Mouse (Mus musculus) testis, adult 2 months (tissue): Measurements from ENCODE around the gene Gckr.

Experiments
- CTCF ChIP-seq: fragments of 200-500 bp; IDR thresholded peaks from 2 replicates; pipeline ENCODE4 v1.5.1; 2012; ENCODE audit warnings: low read depth, mild to moderate bottlenecking, inconsistent platforms, low read length, moderate library complexity; ENCODE audit not compliant: control insufficient read depth, insufficient read depth, insufficient replicate concordance
- POLR2A ChIP-seq: fragments of 200-500 bp; IDR thresholded peaks from 2 replicates; pipeline ENCODE4 v1.6.1; 2012; ENCODE audit warnings: low read depth, mild to moderate bottlenecking, inconsistent platforms, low read length, moderate library complexity; ENCODE audit not compliant: control insufficient read depth

DNA sequence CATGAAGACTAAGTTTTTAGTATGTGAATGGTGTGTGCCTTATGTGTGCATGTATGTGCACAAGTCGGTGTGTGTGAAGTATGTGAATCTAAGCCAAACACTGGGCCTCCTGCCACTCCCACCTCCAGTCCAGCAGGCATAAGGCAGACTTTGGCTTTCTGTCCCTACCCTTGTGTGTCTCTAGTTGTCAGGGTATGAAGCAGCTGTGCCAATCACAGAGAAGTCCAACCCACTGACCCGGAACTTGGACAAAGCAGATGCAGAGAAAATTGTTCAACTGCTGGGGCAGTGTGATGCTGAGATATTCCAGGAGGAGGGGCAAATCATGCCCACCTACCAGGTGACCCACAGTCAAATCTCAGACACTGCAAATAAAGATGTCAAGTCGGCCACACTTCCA is 738 bp downstream of the Gckr start:
- TF ChIP-seq CTCF (no peak), POLR2A (no peak)
